Mouse (Mus musculus) midbrain, embryonic 11.5 days (tissue): ENCODE measurements around the gene Prkar1a. TPM values are rescaled to one million over a fixed set of nuclear protein-coding genes. Genes with fewer than 3 reads are reported as not detected.
A peak's percentile ranks its signal among the peaks of the same experiment; 100 is the strongest.

Source experiments
- ATAC-seq: fragments of 200-750 bp; cut with Nextera tagmentation; 2 replicates; pipeline ENCODE4 v1.8.0; 2017; ENCODE audit warnings: moderate TSS enrichment, moderate library complexity; ENCODE audit not compliant: low FRiP score
- DNase-seq: peaks from one replicate; pipeline ENCODE4 v3.0.0; 2015; ENCODE audit warnings: low spot score; ENCODE audit errors: missing footprints
- H3K27ac ChIP-seq: fragments of 300-500 bp; sonication (generic); 2 replicates; pipeline ENCODE4 v1.5.1; 2014; ENCODE audit warnings: low read depth, low read length
- H3K27me3 ChIP-seq: fragments of 300-500 bp; sonication (generic); 2 replicates; pipeline ENCODE4 v1.6.1; 2014; ENCODE audit warnings: mild to moderate bottlenecking, low read length, moderate library complexity, mixed read lengths; ENCODE audit not compliant: control insufficient read depth, insufficient read depth
- H3K36me3 ChIP-seq: fragments of 300-500 bp; sonication (generic); 2 replicates; pipeline ENCODE4 v1.6.1; 2014; ENCODE audit warnings: mild to moderate bottlenecking, low read length, moderate library complexity, mixed read lengths; ENCODE audit not compliant: control insufficient read depth, insufficient read depth
- H3K4me1 ChIP-seq: fragments of 300-500 bp; sonication (generic); 2 replicates; pipeline ENCODE4 v1.6.1; 2014; ENCODE audit warnings: low read length; ENCODE audit not compliant: control insufficient read depth, insufficient read depth
- H3K4me2 ChIP-seq: fragments of 300-500 bp; sonication (generic); 2 replicates; pipeline ENCODE4 v1.6.1; 2014; ENCODE audit warnings: mild to moderate bottlenecking, moderate library complexity
- H3K4me3 ChIP-seq: fragments of 300-500 bp; sonication (generic); 2 replicates; pipeline ENCODE4 v1.5.1; 2014; ENCODE audit warnings: low read depth, low read length
- H3K9ac ChIP-seq: fragments of 300-500 bp; sonication (generic); 2 replicates; pipeline ENCODE4 v1.6.1; 2014; ENCODE audit warnings: low read length
- H3K9me3 ChIP-seq: fragments of 300-500 bp; sonication (generic); 2 replicates; pipeline ENCODE4 v1.6.1; 2016; ENCODE audit warnings: low read length; ENCODE audit not compliant: control insufficient read depth
- WGBS: fragments of 180-500 bp; shearing (Covaris S2); extraction: QIAGEN DNeasy Blood & Tissue Kit; methylation state at CpG from one replicate; pipeline ENCODE4 v1.1.7; 2014; 5-methylcytosine and 5-hydroxymethylcytosine counted together
- polyA plus RNA-seq: library from polyadenylated mRNA; unstranded; fragments of >200 nt; fragmentation: Nextera tagmentation; extraction: Ambion mirVana; gene quantifications from 2 replicates; pipeline ENCODE4 v1.2.1, GENCODE M21; 2014

Gene Prkar1a
- polyA plus RNA-seq, 1 experiment from 2014 or later, result 435 TPM

GRCm38 (mm10) chr11:109715311-109715781 lies 66.1 kb downstream of the Prkar1a start:
- Histone ChIP-seq H3K4me1 (no peaks in the 10 kb centered on the region), H3K36me3 (no peaks in the 10 kb centered on the region), H3K4me2 (no peak overlapping the region), H3K27ac (no peak overlapping the region), H3K9me3 (no peaks in the 10 kb centered on the region), H3K4me3 (no peak overlapping the region), H3K9ac (no peak overlapping the region), H3K27me3 (peaks cover 4% of the 10 kb centered on the region; the same call in 1 of the 2 replicates)
- DNase-seq, result peak; percentile 82
- no peak for ATAC-seq
- WGBS, result 84% methylated on average over 12 of the region's 12 CpGs

GRCm38 (mm10) chr11:109716981-109717380 lies 67.8 kb downstream of the Prkar1a start:
- WGBS, result 75% methylated on average over 7 of the region's 7 CpGs
- Histone ChIP-seq H3K4me1 (peaks cover 2% of the 10 kb centered on the region; the same call in 1 of the 2 replicates), H3K27ac (no peak overlapping the region), H3K9ac (no peak overlapping the region), H3K4me2 (no peak overlapping the region), H3K9me3 (no peaks in the 10 kb centered on the region), H3K4me3 (no peak overlapping the region), H3K27me3 (peaks cover 13% of the 10 kb centered on the region), H3K36me3 (no peaks in the 10 kb centered on the region)
- DNase-seq (no peak), ATAC-seq (no peak)

GRCm38 (mm10) chr11:109717448-109717847 lies 68.2 kb downstream of the Prkar1a start:
- Histone ChIP-seq H3K9me3 (no peaks in the 10 kb centered on the region), H3K27me3 (peaks cover 17% of the 10 kb centered on the region), H3K4me1 (peaks cover 2% of the 10 kb centered on the region; the same call in 1 of the 2 replicates), H3K9ac (no peak overlapping the region), H3K27ac (no peak overlapping the region), H3K4me3 (no peak overlapping the region), H3K36me3 (no peaks in the 10 kb centered on the region), H3K4me2 (no peak overlapping the region)
- 84% methylated on average over 5 of the region's 5 CpGs for WGBS
- ATAC-seq (no peak), DNase-seq (no peak)

GRCm38 (mm10) chr11:109717966-109718895 lies 69.0 kb downstream of the Prkar1a start:
- no peak overlapping the region for H3K9ac ChIP-seq
- DNase-seq (no peak), ATAC-seq (no peak)
- H3K4me3 ChIP-seq, result no peak overlapping the region
- H3K27ac ChIP-seq, result no peak overlapping the region
- no peaks in the 10 kb centered on the region for H3K9me3 ChIP-seq
- no peaks in the 10 kb centered on the region for H3K36me3 ChIP-seq
- 92% methylated on average over 15 of the region's 15 CpGs for WGBS
- H3K4me2 ChIP-seq, result no peak overlapping the region
- H3K27me3 ChIP-seq, result peaks cover 22% of the 10 kb centered on the region
- H3K4me1 ChIP-seq, result peaks cover 2% of the 10 kb centered on the region; the same call in 1 of the 2 replicates

Other genes with a start within 250 kb of the Prkar1a start
- not detected in 2 replicates for gene 9930022D16Rik, start 235.5 kb upstream of the Prkar1a start, polyA plus RNA-seq
- gene Amz2, start 223.5 kb upstream of the Prkar1a start, polyA plus RNA-seq, result 46.8 and 49.0 TPM in 2 replicates
- gene Arsg, start 176.0 kb upstream of the Prkar1a start, polyA plus RNA-seq, result 2.9 and 4.7 TPM in 2 replicates
- 3.6 TPM in 2 replicates for gene Slc16a6, start 175.8 kb upstream of the Prkar1a start, polyA plus RNA-seq
- gene Wipi1, start 37.4 kb upstream of the Prkar1a start, polyA plus RNA-seq, result 11.1 and 12.4 TPM in 2 replicates
- 1.9 and 2.7 TPM in 2 replicates for gene Fam20a, start 72.9 kb downstream of the Prkar1a start, polyA plus RNA-seq
- gene 1700012B07Rik, start 178.6 kb downstream of the Prkar1a start, polyA plus RNA-seq, result not detected in 2 replicates